In genomic region chr5:65096082-65096481, GRCm38 (mm10) we compare ENCODE assay signal across 24 mouse cellular contexts. TPM values are rescaled to one million over a fixed set of nuclear protein-coding genes. Genes with fewer than 3 reads are reported as not detected.
A peak's percentile ranks its signal among the peaks of the same experiment; 100 is the strongest.
DNase-seq lines count a peak whose midpoint lies in the region; ATAC-seq and TF ChIP-seq lines count a peak whose summit lies in the region.
"Had no signal": no experiment of that assay in that cellular context is flagged by ENCODE, and none has a peak within 500 bp of the region (broad histone marks: within the 10 kb centered on the region; RNA-seq: fewer than 3 reads in every experiment).

No protein-coding gene starts in this region.

- no peaks in the 10 kb centered on the region for H3K9me3 ChIP-seq in MEL (replicated peaks; ENCODE audit: insufficient read depth, low read length)
- no peaks in the 10 kb centered on the region for H3K9me3 ChIP-seq in liver, postnatal 0 days (ENCODE audit: low read length)
- H3K9me3 ChIP-seq: embryonic facial prominence, embryonic 13.5 days; embryonic facial prominence, embryonic 15.5 days; forebrain, embryonic 13.5 days; forebrain, embryonic 15.5 days; G1E had no signal

- H3K4me2 ChIP-seq in liver, postnatal 0 days (ENCODE audit: low read depth, low read length) = no peak overlapping the region
- H3K4me2 ChIP-seq: embryonic facial prominence, embryonic 13.5 days; embryonic facial prominence, embryonic 15.5 days; forebrain, embryonic 13.5 days; forebrain, embryonic 15.5 days had no signal

- TF ChIP-seq POLR2A in MEL (IDR thresholded peaks at IDR 0.05; ENCODE audit: control insufficient read depth in 1 of 2, insufficient read depth in 1 of 2, low read depth in 1 of 2, low read length in 2 of 2, poor library complexity in 1 of 2) = no peak
- TF ChIP-seq POLR2A in embryonic fibroblast, embryonic 13.5 days (IDR thresholded peaks at IDR 0.05; ENCODE audit: low read depth, low read length) = no peak

- intact Hi-C loops in gastrocnemius, adult 2 months (cut with DNase I) = no loop called here

- H3K4me1 ChIP-seq in MEL (ENCODE audit: control insufficient read depth in 1 of 2, insufficient read depth in 2 of 2, low read length in 2 of 2) = peaks cover 11 to 24% of the 10 kb centered on the region in 2 experiments
- no peaks in the 10 kb centered on the region; the same call in 1 of the 2 replicates for H3K4me1 ChIP-seq in embryonic fibroblast, embryonic 13.5 days (ENCODE audit: control insufficient read depth, insufficient read depth, low read length)
- H3K4me1 ChIP-seq in liver, postnatal 0 days (ENCODE audit: insufficient read depth) = peaks cover 5% of the 10 kb centered on the region; the same call in 1 of the 2 replicates
- H3K4me1 ChIP-seq: embryonic facial prominence, embryonic 15.5 days had no signal

- 75% methylated on average over 3 of the region's 3 CpGs for WGBS in liver, postnatal 0 days (ENCODE audit: insufficient replicate concordance)

- no peak overlapping the region for H3K9ac ChIP-seq in MEL (ENCODE audit: control insufficient read depth, low read depth, low read length, poor library complexity, severe bottlenecking)
- no peak overlapping the region for H3K9ac ChIP-seq in liver, postnatal 0 days (replicated peaks)
- H3K9ac ChIP-seq: embryonic facial prominence, embryonic 13.5 days; embryonic facial prominence, embryonic 15.5 days; forebrain, embryonic 13.5 days; forebrain, embryonic 15.5 days had no signal

- TF ChIP-seq EP300 in MEL (IDR thresholded peaks at IDR 0.05; ENCODE audit: low read depth in 1 of 2, low read length in 2 of 2) = no peak
- TF ChIP-seq EP300 in liver, postnatal 0 days (IDR thresholded peaks at IDR 0.05; ENCODE audit: low read depth) = no peak

- peak overlapping the region; percentile 21; the same call in 1 of the 2 replicates for H3K27ac ChIP-seq in gastrocnemius, adult 2 months
- peak overlapping the region; percentile 20 for H3K27ac ChIP-seq in MEL (ENCODE audit: control insufficient read depth, low read depth, low read length)
- H3K27ac ChIP-seq in embryonic fibroblast, embryonic 13.5 days (ENCODE audit: insufficient read depth, low read length) = 0 out of 2 replicates have a peak overlapping the region, but pooled peaks have one; percentile 17
- no peak overlapping the region for H3K27ac ChIP-seq in liver, postnatal 0 days (ENCODE audit: low read depth)
- H3K27ac ChIP-seq: embryonic facial prominence, embryonic 13.5 days; embryonic facial prominence, embryonic 15.5 days; forebrain, embryonic 13.5 days; forebrain, embryonic 15.5 days had no signal

- DNase-seq in gastrocnemius, adult 2 months = no peak
- no peak for DNase-seq in gastrocnemius, postnatal 25 days
- DNase-seq in MEL (ENCODE audit: low read depth, low spot score) = no peak
- DNase-seq in skeletal muscle tissue, adult 2 months (ENCODE audit: low read depth, low spot score) = peak; percentile 29
- DNase-seq in liver, postnatal 0 days = no peak
- DNase-seq in urinary bladder, postnatal 14 days (ENCODE audit: low spot score) = no peak
- no peak for DNase-seq in urinary bladder, postnatal 36 days (ENCODE audit: low spot score in 2 of 2)
- DNase-seq: adrenal gland, adult 8-10 months; adrenal gland, postnatal 14 days; adrenal gland, postnatal 36 days; B cell, adult 2 months; cerebellum, adult 11-12 months; cerebellum, adult 2 months; cerebellum, adult 9-10 months; cerebellum, postnatal 10 days; cerebellum, postnatal 25 days had no signal

- ATAC-seq in liver, postnatal 0 days = no peak
- ATAC-seq: forebrain, embryonic 13.5 days; forebrain, embryonic 15.5 days had no signal

- no peaks in the 10 kb centered on the region for H3K79me2 ChIP-seq in MEL (ENCODE audit: control insufficient read depth, insufficient read depth, low read length, poor library complexity)

- peaks cover 0 to 28% of the 10 kb centered on the region in 2 experiments; a peak in 2 of 4 replicates for H3K36me3 ChIP-seq in MEL (ENCODE audit: control insufficient read depth in 1 of 2, insufficient read depth in 2 of 2, low read length in 2 of 2)
- no peaks in the 10 kb centered on the region for H3K36me3 ChIP-seq in liver, postnatal 0 days (replicated peaks; ENCODE audit: insufficient read depth, low read length)
- H3K36me3 ChIP-seq: embryonic facial prominence, embryonic 13.5 days; embryonic facial prominence, embryonic 15.5 days; forebrain, embryonic 15.5 days; G1E had no signal

- no peak overlapping the region for H3K4me3 ChIP-seq in gastrocnemius, adult 2 months
- no peak overlapping the region for H3K4me3 ChIP-seq in MEL (ENCODE audit: control insufficient read depth in 1 of 2, insufficient read depth in 1 of 2, low read depth in 2 of 2, low read length in 2 of 2)
- H3K4me3 ChIP-seq in embryonic fibroblast, embryonic 13.5 days (ENCODE audit: insufficient read depth, low read length) = no peak overlapping the region
- H3K4me3 ChIP-seq in liver, postnatal 0 days (ENCODE audit: low read depth, low read length) = no peak overlapping the region
- H3K4me3 ChIP-seq: embryonic facial prominence, embryonic 13.5 days; embryonic facial prominence, embryonic 15.5 days; forebrain, embryonic 13.5 days; forebrain, embryonic 15.5 days had no signal

- TF ChIP-seq RAD21 in MEL (IDR thresholded peaks at IDR 0.05; ENCODE audit: low read depth, low read length) = no peak

- no peaks in the 10 kb centered on the region for H3K27me3 ChIP-seq in MEL (ENCODE audit: control insufficient read depth in 1 of 2, insufficient read depth in 2 of 2, low read length in 2 of 2)
- H3K27me3 ChIP-seq in liver, postnatal 0 days (ENCODE audit: insufficient read depth, low read length) = no peaks in the 10 kb centered on the region
- H3K27me3 ChIP-seq: embryonic facial prominence, embryonic 13.5 days; embryonic facial prominence, embryonic 15.5 days; forebrain, embryonic 13.5 days; forebrain, embryonic 15.5 days had no signal

- TF ChIP-seq CTCF in gastrocnemius, adult 2 months (IDR thresholded peaks at IDR 0.05) = no peak
- TF ChIP-seq CTCF in MEL (IDR thresholded peaks at IDR 0.05 in 2 of 3, conservative IDR thresholded peaks at IDR 0.05 in 1 of 3; ENCODE audit: control insufficient read depth in 1 of 3, insufficient read depth in 1 of 3, low read depth in 2 of 3, low read length in 3 of 3, poor library complexity in 1 of 3, severe bottlenecking in 1 of 3) = no peak
- no peak for TF ChIP-seq CTCF in embryonic fibroblast, embryonic 13.5 days (IDR thresholded peaks at IDR 0.05; ENCODE audit: borderline replicate concordance, insufficient read depth, low read length)
- no peak for TF ChIP-seq CTCF in liver, postnatal 0 days (IDR thresholded peaks at IDR 0.05; ENCODE audit: low read depth)

TF ChIP-seq in MEL, 35 proteins besides CTCF, POLR2A, EP300 and RAD21:
- TF ChIP-seq ZMIZ1 (IDR thresholded peaks at IDR 0.05; ENCODE audit: low read depth, low read length) (no peak), USF1 (IDR thresholded peaks at IDR 0.05; ENCODE audit: low read depth, low read length) (no peak), ETS1 (IDR thresholded peaks at IDR 0.05; ENCODE audit: low read depth, low read length) (peak; percentile 41; the same call in 1 of the 2 replicates), ZKSCAN1 (IDR thresholded peaks at IDR 0.05; ENCODE audit: low read depth, low read length) (no peak), ZNF384 (IDR thresholded peaks at IDR 0.05; ENCODE audit: low read depth, low read length) (peak; percentile 30; the same call in 1 of the 2 replicates), JUND (IDR thresholded peaks at IDR 0.05; ENCODE audit: low read depth, low read length) (no peak), TCF12 (IDR thresholded peaks at IDR 0.05; ENCODE audit: low read depth, low read length) (peak; percentile 22; the same call in 1 of the 2 replicates)

RNA-seq across cellular contexts. Expression of gene Tmem156, which starts 4.2 kb away (rescaled TPM):
- total RNA-seq in gastrocnemius, adult 2 months (2021) = not detected
- not detected for total RNA-seq in gastrocnemius, postnatal 25 days (2021)
- total RNA-seq in MEL (2012; rRNA removed) = 2.6 and 4.5 TPM in 2 replicates
- 1 to 10 TPM in 1 of 2 experiments, not detected in 1; 4.1 TPM for polyA plus RNA-seq in MEL (2012; ENCODE audit: insufficient read depth in 1 of 2, insufficient read length in 2 of 2, low read depth in 1 of 2, low replicate concordance in 2 of 2, missing spikeins in 1 of 2)
- polyA plus RNA-seq in embryonic fibroblast, embryonic 13.5 days (2011; ENCODE audit: insufficient read length, low read depth, missing spikeins) = not detected in 2 replicates
- polyA plus RNA-seq in liver, postnatal 0 days (2015; fragmentation: Nextera tagmentation; extraction: Ambion mirVana) = 0.67 and 1.2 TPM in 2 replicates
- total RNA-seq: adrenal gland, postnatal 36 days had no signal
- polyA plus RNA-seq: embryonic facial prominence, embryonic 11.5 days; forebrain, embryonic 11.5 days; forebrain, embryonic 13.5 days; G1E had no signal

RNA-seq across cellular contexts. Expression of gene Klhl5, which starts 11.3 kb away (rescaled TPM):
- 1 to 10 TPM; 5.1 to 5.9 TPM for total RNA-seq in gastrocnemius, adult 2 months (2021)
- 1 to 10 TPM; 6.5 to 6.8 TPM for total RNA-seq in gastrocnemius, postnatal 25 days (2021)
- 7.6 and 8.0 TPM in 2 replicates for total RNA-seq in MEL (2012; rRNA removed)
- polyA plus RNA-seq in MEL (2012; ENCODE audit: insufficient read depth in 1 of 2, insufficient read length in 2 of 2, low read depth in 1 of 2, low replicate concordance in 2 of 2, missing spikeins in 1 of 2) = 10 to 100 TPM in 1 of 2 experiments, not detected in 1; 15.5 TPM
- polyA plus RNA-seq in embryonic fibroblast, embryonic 13.5 days (2011; ENCODE audit: insufficient read length, low read depth, missing spikeins) = 34.2 and 35.5 TPM in 2 replicates
- 5.2 and 5.6 TPM in 2 replicates for polyA plus RNA-seq in liver, postnatal 0 days (2015; fragmentation: Nextera tagmentation; extraction: Ambion mirVana)
